Comparison of ENCODE assay signal across 17 mouse cellular contexts in genomic region chr13:111656769-111657168, GRCm38 (mm10). TPM values are rescaled to one million over a fixed set of nuclear protein-coding genes. Genes with fewer than 3 reads are reported as not detected.
A peak's percentile ranks its signal among the peaks of the same experiment; 100 is the strongest.
DNase-seq lines count a peak whose midpoint lies in the region; ATAC-seq lines count a peak whose summit lies in the region.
"Had no signal": no experiment of that assay in that cellular context is flagged by ENCODE, and none has a peak within 500 bp of the region (broad histone marks: within the 10 kb centered on the region; RNA-seq: fewer than 3 reads in every experiment).

No protein-coding gene starts in this region.

- H3K9ac ChIP-seq in liver, embryonic 15.5 days = no peak overlapping the region
- H3K9ac ChIP-seq: heart, embryonic 13.5 days; hindbrain, embryonic 13.5 days; kidney, embryonic 15.5 days; limb, embryonic 12.5 days; lung, embryonic 14.5 days had no signal

- H3K36me3 ChIP-seq in liver, embryonic 15.5 days (replicated peaks) = no peaks in the 10 kb centered on the region
- H3K36me3 ChIP-seq: heart, embryonic 13.5 days; hindbrain, embryonic 13.5 days; kidney, embryonic 15.5 days; limb, embryonic 12.5 days; midbrain, embryonic 10.5 days had no signal

- no peaks in the 10 kb centered on the region for H3K9me3 ChIP-seq in liver, embryonic 15.5 days (replicated peaks)
- H3K9me3 ChIP-seq: heart, embryonic 13.5 days; hindbrain, embryonic 13.5 days; kidney, embryonic 15.5 days; limb, embryonic 12.5 days; midbrain, embryonic 10.5 days had no signal

- peak overlapping the region; percentile 60 for H3K4me2 ChIP-seq in liver, embryonic 15.5 days
- H3K4me2 ChIP-seq: heart, embryonic 13.5 days; hindbrain, embryonic 13.5 days; kidney, embryonic 15.5 days; limb, embryonic 12.5 days; lung, embryonic 14.5 days had no signal

- H3K27ac ChIP-seq in liver, embryonic 15.5 days (replicated peaks) = peak overlapping the region; percentile 89
- H3K27ac ChIP-seq: heart, embryonic 13.5 days; hindbrain, embryonic 13.5 days; kidney, embryonic 15.5 days; limb, embryonic 12.5 days; midbrain, embryonic 10.5 days had no signal

- peak; percentile 93 for ATAC-seq in liver, embryonic 15.5 days (ENCODE audit: insufficient read depth)
- ATAC-seq: forebrain, embryonic 16.5 days had no signal

- peak overlapping the region; percentile 33 for H3K4me3 ChIP-seq in liver, embryonic 15.5 days (replicated peaks)
- H3K4me3 ChIP-seq: heart, embryonic 13.5 days; hindbrain, embryonic 13.5 days; kidney, embryonic 15.5 days; limb, embryonic 12.5 days; midbrain, embryonic 10.5 days had no signal

- H3K4me1 ChIP-seq in liver, embryonic 15.5 days (replicated peaks) = peaks cover 59% of the 10 kb centered on the region
- H3K4me1 ChIP-seq: midbrain, embryonic 10.5 days had no signal

- 5% methylated on average over 3 of the region's 3 CpGs for WGBS in liver, embryonic 15.5 days (ENCODE audit: insufficient replicate concordance)

- DNase-seq in CD4-positive helper T cell, adult 2 months (ENCODE audit: low read depth, low spot score) = peak; percentile 9
- DNase-seq in c-Kit-negative CD71-positive TER-119-positive erythroid progenitor cells, embryonic 14.5 days (ENCODE audit: low read depth, low spot score) = peak; percentile 55
- DNase-seq in induced T-regulatory cell, adult 2 months (ENCODE audit: low read depth) = peak; percentile 12
- no peak for DNase-seq in adrenal gland, adult 18-20 months (ENCODE audit: low spot score in 2 of 2)
- DNase-seq in cerebellum, adult 18-20 months = no peak
- no peak for DNase-seq in left cerebral cortex, adult 8-10 months (ENCODE audit: low spot score in 2 of 2)
- DNase-seq: adrenal gland, adult 8-10 months; cerebellum, adult 2 months; lung, embryonic 14.5 days; lung, postnatal 36 days had no signal

- no peaks in the 10 kb centered on the region for H3K27me3 ChIP-seq in liver, embryonic 15.5 days
- H3K27me3 ChIP-seq: heart, embryonic 13.5 days; hindbrain, embryonic 13.5 days; kidney, embryonic 15.5 days; limb, embryonic 12.5 days had no signal

RNA-seq across cellular contexts. Expression of gene Mier3, which starts 24.0 kb away (rescaled TPM):
- 13.6 and 14.3 TPM in 2 replicates for polyA plus RNA-seq in liver, embryonic 15.5 days (2015; fragmentation: Nextera tagmentation; extraction: Ambion mirVana)
- total RNA-seq in adrenal gland, adult 18-20 months (2021) = 10 to 100 TPM; 24.7 to 46.0 TPM
- total RNA-seq in left cerebral cortex, adult 8-10 months (2022) = 10 to 100 TPM; 27.9 to 32.1 (median 30.4) TPM

Comparison
In these comparisons a context has a peak if more than half of its experiments do, and no peak if none do; other contexts are left out.
1. DNase-seq: peak in CD4-positive helper T cell, adult 2 months (single experiment), c-Kit-negative CD71-positive TER-119-positive erythroid progenitor cells, embryonic 14.5 days (single experiment) and induced T-regulatory cell, adult 2 months (single experiment); none in adrenal gland, adult 18-20 months (0 of 2), cerebellum, adult 18-20 months (0 of 2) and left cerebral cortex, adult 8-10 months (0 of 2).